Mouse (Mus musculus): ENCODE results near the gene Sigirr.

Gene Sigirr

GRCm38 (mm10) chr7:141096649-141097056 lies 3.7 kb downstream of the Sigirr start:
- no peak for DNase-seq (ENCODE audit: low spot score)

- no peak for DNase-seq (ENCODE audit: low spot score)
Measured at GRCm38 (mm10) chr7:141096021-141096420, 4.4 kb downstream of the Sigirr start.

GRCm38 (mm10) chr7:141094487-141095205 lies 5.7 kb downstream of the Sigirr start:
- DNase-seq (ENCODE audit: low spot score), result no peak

GRCm38 (mm10) chr7:141093950-141094349 lies 6.4 kb downstream of the Sigirr start:
- DNase-seq (ENCODE audit: low spot score), result no peak

- no peak for DNase-seq (ENCODE audit: low spot score)
Measured at GRCm38 (mm10) chr7:141092051-141092735, 8.2 kb downstream of the Sigirr start.

- DNase-seq (ENCODE audit: low spot score), result no peak
Measured at GRCm38 (mm10) chr7:141090228-141090627, 10.1 kb downstream of the Sigirr start.

- no peak for DNase-seq (ENCODE audit: low spot score)
Measured at GRCm38 (mm10) chr7:141088473-141088872, 11.9 kb downstream of the Sigirr start.

- DNase-seq (ENCODE audit: low spot score), result no peak
Measured at GRCm38 (mm10) chr7:141087894-141088293, 12.5 kb downstream of the Sigirr start.

- no peak for DNase-seq (ENCODE audit: low spot score)
Measured at GRCm38 (mm10) chr7:141079481-141080449, 20.6 kb downstream of the Sigirr start.

- no peak for DNase-seq (ENCODE audit: low spot score)
Measured at GRCm38 (mm10) chr7:141078876-141079275, 21.5 kb downstream of the Sigirr start.

- no peak for DNase-seq (ENCODE audit: low spot score)
Measured at GRCm38 (mm10) chr7:141077841-141078240, 22.5 kb downstream of the Sigirr start, which contains the start of gene Pkp3. Gene Pkp3 (plus strand): TSS chr7:141078218.

- no peak for DNase-seq (ENCODE audit: low spot score)
Measured at GRCm38 (mm10) chr7:141073782-141074181, 26.6 kb downstream of the Sigirr start.

GRCm38 (mm10) chr7:141072017-141072745 lies 28.2 kb downstream of the Sigirr start:
- DNase-seq (ENCODE audit: low spot score), result no peak

- DNase-seq (ENCODE audit: low spot score), result peak; percentile 39
Measured at GRCm38 (mm10) chr7:141070058-141070862, 30.1 kb downstream of the Sigirr start.

GRCm38 (mm10) chr7:141068351-141068750 lies 32.0 kb downstream of the Sigirr start:
- DNase-seq (ENCODE audit: low spot score), result no peak

- DNase-seq (ENCODE audit: low spot score), result no peak
Measured at GRCm38 (mm10) chr7:141064576-141064975, 35.8 kb downstream of the Sigirr start.

- DNase-seq (ENCODE audit: low spot score), result no peak
Measured at GRCm38 (mm10) chr7:141064175-141064574, 36.2 kb downstream of the Sigirr start.

GRCm38 (mm10) chr7:141063353-141063752 lies 37.0 kb downstream of the Sigirr start:
- no peak for DNase-seq (ENCODE audit: low spot score)

- DNase-seq (ENCODE audit: low spot score), result no peak
Measured at GRCm38 (mm10) chr7:141062525-141062924, 37.8 kb downstream of the Sigirr start.

GRCm38 (mm10) chr7:141061269-141061692 lies 39.1 kb downstream of the Sigirr start:
- DNase-seq (ENCODE audit: low spot score), result no peak
